Mouse (Mus musculus): ENCODE measurements at regions not wholly inside any gene's neighbourhood (a gene's known extent, or its start where the extent isn't known, plus 50 kb on each side); places are given as distances from the start of the nearest gene placed in this dataset.

DNA sequence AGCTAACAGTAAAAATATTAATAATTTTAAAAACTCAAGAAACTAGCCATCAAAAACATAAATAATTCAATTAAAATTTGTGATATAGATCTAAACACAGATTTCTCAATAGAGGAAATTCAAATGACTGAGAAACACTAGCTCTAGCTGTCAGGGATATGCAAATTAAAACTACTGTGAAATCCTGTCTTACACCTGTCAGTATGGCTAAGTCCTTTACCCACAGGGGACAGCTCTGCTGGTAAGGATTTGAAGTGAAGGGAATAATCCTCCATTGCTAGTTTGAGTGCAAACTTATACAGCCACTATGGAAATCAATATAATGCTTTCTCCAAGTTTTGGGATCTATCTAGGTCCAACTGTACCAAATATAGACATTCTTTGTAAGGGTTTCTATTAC, 373.0 kb upstream of the Kynu start:
- no peak for TF ChIP-seq CTCF (IDR thresholded peaks at IDR 0.05; ENCODE audit: low read depth, low read length)
- TF ChIP-seq TAL1 (conservative IDR thresholded peaks at IDR 0.05; ENCODE audit: low read depth, low read length) = no peak
- no peak for TF ChIP-seq GATA1 (IDR thresholded peaks at IDR 0.05; ENCODE audit: borderline replicate concordance, low read length)
- no peak for TF ChIP-seq POLR2AphosphoS5 (IDR thresholded peaks at IDR 0.05; ENCODE audit: insufficient replicate concordance, low read depth, low read length)
- TF ChIP-seq GATA2 (IDR thresholded peaks at IDR 0.05; ENCODE audit: borderline replicate concordance, low read depth, low read length) = no peak
